Mouse (Mus musculus) hematopoietic stem cell, adult 5-6 weeks (primary cell): ENCODE measurements at regions not wholly inside any gene's neighbourhood (a gene's known extent, or its start where the extent isn't known, plus 50 kb on each side); places are given as distances from the start of the nearest gene placed in this dataset.

Experiments used
- ATAC-seq, 2 experiments: fragments of 125-278 bp in 1 of 2; replicated peaks in 1 of 2; 2 replicates each; pipeline ENCODE4 v1.8.0; 2016 to 2017; ENCODE audit warnings: inconsistent platforms in 2 of 2, mild to moderate bottlenecking in 2 of 2, moderate number of reproducible peaks in 2 of 2, low read depth in 1 of 2, moderate TSS enrichment in 1 of 2; ENCODE audit not compliant: low FRiP score in 2 of 2, poor library complexity in 2 of 2, severe bottlenecking in 2 of 2, insufficient read depth in 1 of 2, low TSS enrichment in 1 of 2

DNA sequence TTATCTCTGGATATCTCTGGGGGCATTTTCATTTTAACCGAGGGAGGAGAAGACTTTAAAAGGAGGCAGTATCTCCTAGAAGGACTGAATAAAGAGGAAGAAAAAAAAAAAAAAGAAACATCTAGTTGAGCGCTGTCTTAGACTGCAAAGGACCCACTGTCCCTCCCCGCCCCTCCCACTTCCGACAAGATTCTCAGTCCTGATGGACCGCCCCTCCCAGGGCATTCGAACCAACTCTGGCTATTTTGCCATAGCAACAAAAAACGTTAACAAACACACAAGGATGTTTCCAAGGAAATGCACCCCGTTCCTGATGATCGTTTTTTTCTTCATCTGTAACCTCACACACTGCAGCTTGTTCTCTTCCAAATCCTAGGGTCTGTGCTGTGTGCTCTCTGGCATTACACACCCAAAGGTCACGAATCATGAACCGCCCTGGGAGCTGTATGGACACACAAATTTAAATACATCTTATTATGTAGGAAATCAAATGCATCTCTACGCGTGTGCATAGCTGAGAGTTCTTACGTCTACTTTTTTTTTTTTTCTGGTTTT, 75.8 kb downstream of the Rnd3 start:
- ATAC-seq, result no peak

GRCm38 (mm10) chr2:51072346-51072885, 76.5 kb downstream of the Rnd3 start:
- no peak for ATAC-seq

DNA sequence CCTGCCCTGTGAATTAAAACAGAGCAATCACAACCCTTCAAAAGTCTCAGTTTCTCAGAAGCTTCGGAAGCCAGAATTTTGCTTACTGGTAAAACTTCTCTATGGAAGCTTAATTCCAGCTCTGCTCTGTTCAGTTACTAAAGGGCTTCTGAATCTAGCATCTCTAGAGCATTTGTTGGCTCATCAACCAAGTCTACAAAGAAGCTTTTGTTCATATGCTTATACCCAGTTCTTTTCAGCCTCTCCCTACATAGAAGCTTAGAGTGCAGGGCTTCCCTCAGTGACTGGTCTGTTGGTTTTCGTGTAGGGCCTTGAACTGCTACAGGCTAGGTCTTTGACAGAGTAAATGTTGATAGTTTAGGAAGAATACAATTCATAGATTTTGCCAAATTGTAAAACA, 78.0 kb downstream of the Rnd3 start:
- no peak for ATAC-seq

GRCm38 (mm10) chr2:51066423-51066831, 82.5 kb downstream of the Rnd3 start:
- no peak for ATAC-seq

GRCm38 (mm10) chr2:51065821-51066220, 83.1 kb downstream of the Rnd3 start:
- no peak for ATAC-seq

- ATAC-seq, result no peak
Observed at GRCm38 (mm10) chr2:51064821-51065220, 84.1 kb downstream of the Rnd3 start.

DNA sequence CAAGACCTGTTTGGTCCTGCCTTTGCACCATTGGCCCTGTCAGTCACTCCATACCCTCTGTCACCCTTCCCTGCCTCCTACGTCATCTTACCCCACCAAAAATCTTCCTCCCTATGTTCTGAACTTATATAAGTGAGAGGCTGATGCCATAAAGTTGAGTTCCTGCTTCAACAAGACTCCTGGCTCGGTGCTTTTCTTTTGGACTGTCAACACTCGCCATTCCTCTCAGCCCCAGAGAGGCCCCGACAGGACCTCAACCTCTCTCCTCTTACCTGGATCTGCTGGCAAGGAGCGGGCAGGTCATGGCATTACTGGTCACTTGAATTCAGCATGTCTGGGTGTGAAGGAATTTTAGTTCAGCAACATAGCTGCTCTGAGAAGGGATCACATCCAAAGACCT, 86.9 kb downstream of the Rnd3 start:
- ATAC-seq, result no peak

DNA sequence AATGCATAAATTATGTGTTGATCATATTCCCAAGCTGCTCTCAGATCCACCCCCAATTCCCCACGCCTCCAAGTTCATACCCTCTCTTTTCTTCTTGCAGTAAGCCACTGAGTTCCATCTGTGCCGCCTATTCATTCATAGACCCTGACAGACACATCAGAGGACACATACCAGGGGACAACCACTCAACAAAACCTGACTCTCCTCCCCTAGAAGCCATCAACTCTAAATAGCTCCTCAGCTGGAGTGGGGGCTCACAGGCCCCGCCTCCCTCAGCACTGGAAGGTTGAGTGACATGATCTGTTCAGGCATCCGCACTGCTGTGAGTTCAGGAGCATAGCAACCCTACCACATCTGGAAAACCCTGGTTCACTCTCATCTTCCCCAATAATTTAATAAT, 90.8 kb downstream of the Rnd3 start:
- ATAC-seq, result no peak

DNA sequence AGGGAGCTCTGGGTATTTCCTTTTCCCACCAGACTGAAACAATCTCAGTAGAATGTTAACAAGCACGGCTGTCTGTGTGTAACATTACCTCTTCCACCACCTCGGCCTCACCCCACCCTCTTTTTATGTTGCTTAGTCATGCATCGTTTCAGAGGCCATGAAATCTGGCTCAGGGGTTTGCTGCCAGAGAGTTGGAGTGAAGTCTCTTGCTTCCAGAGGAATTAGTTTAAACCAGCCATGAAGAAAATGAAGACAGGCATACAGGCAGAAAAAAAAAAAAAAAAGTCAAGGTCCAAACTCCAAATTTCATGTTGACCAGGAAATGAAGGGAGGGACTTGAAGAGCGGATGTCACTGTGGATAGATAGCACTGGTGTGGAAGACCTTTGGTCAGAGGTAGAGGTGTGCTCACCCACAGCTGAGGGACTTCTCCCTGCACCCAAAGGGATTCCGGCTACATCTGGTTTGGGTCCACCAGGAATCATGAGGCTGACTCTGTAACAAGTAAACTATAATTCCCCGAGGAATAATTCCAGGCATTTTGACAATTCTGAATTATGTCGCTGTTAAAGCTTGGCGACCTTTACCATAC, 92.7 kb downstream of the Rnd3 start:
- ATAC-seq, result no peak

DNA sequence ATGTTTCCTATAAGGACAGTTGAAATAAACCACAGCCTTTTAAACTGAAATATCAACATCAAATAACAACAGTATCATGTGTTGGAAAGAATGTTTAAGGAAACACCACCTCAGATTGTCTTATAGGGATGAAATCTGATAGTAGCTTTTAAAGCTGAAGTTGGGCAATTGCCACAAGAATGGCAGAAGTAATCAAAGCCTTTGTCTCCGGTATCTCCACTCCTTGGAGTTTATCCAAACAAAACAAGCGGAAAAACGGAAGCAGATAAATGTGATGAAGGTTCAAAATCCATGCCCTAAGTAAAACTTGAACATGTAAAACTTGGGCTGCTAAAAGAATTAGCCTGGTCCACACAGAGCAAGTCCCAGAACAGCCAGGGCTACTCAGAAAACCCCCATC, 93.6 kb downstream of the Rnd3 start:
- ATAC-seq, result no peak

DNA sequence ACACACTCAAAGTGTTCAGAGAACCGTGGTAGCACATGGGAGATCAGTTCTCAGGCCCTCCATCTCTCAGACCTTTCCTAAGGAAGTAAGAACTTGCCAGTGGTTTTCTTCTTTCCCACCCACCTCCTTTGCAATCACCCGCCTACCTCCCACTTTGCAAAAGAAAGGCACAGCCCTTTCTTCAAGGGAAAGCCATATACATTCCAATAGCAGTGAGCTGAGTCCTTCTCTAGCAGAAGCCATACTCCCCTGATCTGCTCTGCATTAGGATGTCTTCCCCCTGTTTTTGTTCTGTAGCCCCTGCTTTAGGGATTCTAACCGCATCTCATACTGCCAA, 99.1 kb downstream of the Rnd3 start:
- ATAC-seq, result no peak

GRCm38 (mm10) chr2:51049101-51049833, 99.6 kb downstream of the Rnd3 start:
- no peak for ATAC-seq

DNA sequence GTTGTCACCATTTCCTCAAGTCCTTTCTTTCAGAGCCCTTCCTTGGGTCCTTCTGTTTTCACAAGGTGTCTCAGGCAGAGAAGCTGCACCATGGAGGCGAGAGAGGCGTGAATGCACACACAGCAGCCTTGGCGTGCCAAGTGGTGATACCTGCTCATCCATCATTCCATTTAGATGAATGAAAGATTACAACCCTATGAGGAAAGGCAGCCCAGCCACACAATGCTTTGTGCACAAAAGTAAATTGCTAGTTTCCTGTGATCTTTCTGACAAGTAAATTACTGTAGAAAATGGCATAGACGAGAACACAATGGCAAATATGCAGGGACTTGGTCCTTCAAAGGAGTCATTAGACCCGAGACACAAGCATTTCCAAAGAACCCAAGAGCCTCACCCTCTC, 101.4 kb downstream of the Rnd3 start:
- ATAC-seq, result no peak

- no peak for ATAC-seq
Observed at GRCm38 (mm10) chr2:51045626-51046025, 103.3 kb downstream of the Rnd3 start.

DNA sequence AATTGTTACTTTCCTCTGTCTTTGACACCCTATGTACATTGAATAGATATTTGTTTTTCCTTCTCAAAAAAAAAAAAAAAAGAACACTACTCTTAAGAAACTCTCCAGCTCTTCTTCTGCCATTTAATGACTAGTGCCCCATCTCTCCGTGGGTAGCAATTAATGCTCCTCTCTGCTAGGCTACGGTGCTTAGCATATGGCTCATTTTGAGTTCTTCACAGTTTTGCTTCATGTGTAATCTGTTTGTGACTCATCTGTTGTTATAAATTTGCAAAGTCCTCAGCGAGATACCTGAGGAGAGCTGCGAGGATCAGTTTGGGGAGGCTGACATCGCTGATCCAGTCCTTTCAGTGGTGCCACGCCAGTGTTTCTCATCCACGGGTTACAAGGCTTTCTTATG, 107.8 kb downstream of the Rnd3 start:
- no peak for ATAC-seq

DNA sequence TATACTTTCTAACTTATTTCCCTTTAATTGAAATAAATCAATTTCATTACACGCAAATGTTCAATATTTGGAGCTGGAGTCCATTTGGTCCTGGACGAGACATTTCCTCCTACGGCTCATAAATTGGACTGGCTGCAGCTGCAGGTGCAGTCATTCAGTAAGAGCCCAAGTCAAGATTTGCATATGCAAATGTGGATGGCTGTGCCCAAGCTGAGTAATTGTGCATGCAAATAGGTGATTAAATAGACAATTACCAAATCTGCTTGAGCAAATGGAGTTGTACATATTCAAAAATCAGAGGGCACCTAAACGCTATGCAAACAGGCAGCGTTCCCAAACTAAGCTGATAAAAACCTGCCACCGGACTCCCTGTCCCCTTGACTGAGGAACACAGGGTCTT, 110.2 kb downstream of the Rnd3 start:
- ATAC-seq, result no peak

DNA sequence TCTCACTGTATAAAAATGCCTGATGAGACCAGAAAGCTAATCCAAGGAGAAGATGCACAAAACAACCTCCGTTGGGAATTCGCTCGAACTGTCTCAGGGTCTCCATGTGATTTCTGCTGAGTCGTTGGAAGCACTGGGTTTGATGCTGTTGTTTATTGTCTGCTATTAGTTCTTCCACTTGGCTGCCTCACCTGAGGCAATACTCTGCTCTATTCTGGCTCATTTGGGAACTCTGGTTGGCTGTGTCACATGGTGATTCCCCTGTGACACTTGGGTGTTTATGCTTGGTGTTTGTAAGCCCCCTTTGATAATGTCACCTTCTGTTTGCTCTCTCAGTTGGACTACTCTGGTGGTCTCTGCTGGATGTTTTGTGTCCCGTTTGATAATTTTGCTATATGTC, 111.9 kb downstream of the Rnd3 start:
- no peak for ATAC-seq

- ATAC-seq, result no peak
Observed at GRCm38 (mm10) chr2:51036190-51036755, 112.6 kb downstream of the Rnd3 start.
